Mouse (Mus musculus): Measurements from ENCODE around the gene Rab40b.

GRCm38 (mm10) chr11:121437236-121437635 is 49.2 kb upstream of the Rab40b start:
- TF ChIP-seq ETS1 (IDR thresholded peaks at IDR 0.05; ENCODE audit: low read depth, low read length) (no peak), TAL1 (IDR thresholded peaks at IDR 0.05; ENCODE audit: low read length) (no peak), EP300 (IDR thresholded peaks at IDR 0.05; ENCODE audit: low read depth in 1 of 2, low read length in 2 of 2) (no peak), MYC (IDR thresholded peaks at IDR 0.05; ENCODE audit: low read depth, low read length) (no peak), USF1 (IDR thresholded peaks at IDR 0.05; ENCODE audit: low read depth, low read length) (no peak), JUND (IDR thresholded peaks at IDR 0.05; ENCODE audit: low read depth, low read length) (no peak), CHD1 (IDR thresholded peaks at IDR 0.05; ENCODE audit: low read depth, low read length) (no peak), CTCF (IDR thresholded peaks at IDR 0.05 in 2 of 3, conservative IDR thresholded peaks at IDR 0.05 in 1 of 3; ENCODE audit: control insufficient read depth in 1 of 3, insufficient read depth in 1 of 3, low read depth in 2 of 3, low read length in 3 of 3, poor library complexity in 1 of 3, severe bottlenecking in 1 of 3) (no peak), POLR2A (IDR thresholded peaks at IDR 0.05; ENCODE audit: control insufficient read depth in 1 of 2, insufficient read depth in 1 of 2, low read depth in 1 of 2, low read length in 2 of 2, poor library complexity in 1 of 2) (no peak), POLR2AphosphoS5 (IDR thresholded peaks at IDR 0.05; ENCODE audit: borderline replicate concordance, low read depth, low read length) (no peak)
